Mouse (Mus musculus): ENCODE measurements around the gene Rpl36-ps4.

Rpl36-ps4 gene

GRCm38 (mm10) chr17:87920677-87921076 is at the start of gene Rpl36-ps4:
Gene Rpl36-ps4 (plus strand): TSS chr17:87920977.
- DNase-seq: no peak

GRCm38 (mm10) chr17:87871461-87872126 is 49.2 kb upstream of the Rpl36-ps4 start:
- no peak for DNase-seq

- DNase-seq: no peak
These were observed 48.5 kb upstream of the Rpl36-ps4 start for GRCm38 (mm10) chr17:87872286-87872685.

- no peak for DNase-seq
These were observed 47.3 kb upstream of the Rpl36-ps4 start for GRCm38 (mm10) chr17:87873456-87873855.

GRCm38 (mm10) chr17:87873943-87874342 is 46.8 kb upstream of the Rpl36-ps4 start:
- no peak for DNase-seq

GRCm38 (mm10) chr17:87875346-87875920 is 45.3 kb upstream of the Rpl36-ps4 start:
- DNase-seq: no peak

GRCm38 (mm10) chr17:87876295-87877000 is 44.3 kb upstream of the Rpl36-ps4 start:
- no peak for DNase-seq

GRCm38 (mm10) chr17:87877207-87878073 is 43.3 kb upstream of the Rpl36-ps4 start:
- DNase-seq: peak; percentile 27 to 29

GRCm38 (mm10) chr17:87878556-87879483 is 42.0 kb upstream of the Rpl36-ps4 start:
- DNase-seq: no peak

GRCm38 (mm10) chr17:87879484-87880225 is 41.1 kb upstream of the Rpl36-ps4 start:
- no peak for DNase-seq

- peak; percentile 45 to 49 for DNase-seq
These were observed 38.2 kb upstream of the Rpl36-ps4 start for GRCm38 (mm10) chr17:87882594-87882993.

GRCm38 (mm10) chr17:87897175-87897574 is 23.6 kb upstream of the Rpl36-ps4 start:
- no peak for DNase-seq

- DNase-seq: no peak
These were observed 20.1 kb upstream of the Rpl36-ps4 start for GRCm38 (mm10) chr17:87900677-87901076.

- DNase-seq: no peak
These were observed 19.6 kb upstream of the Rpl36-ps4 start for GRCm38 (mm10) chr17:87901163-87901562.

GRCm38 (mm10) chr17:87903213-87903612 is 17.6 kb upstream of the Rpl36-ps4 start:
- no peak for DNase-seq

- no peak for DNase-seq
These were observed 17.1 kb upstream of the Rpl36-ps4 start for GRCm38 (mm10) chr17:87903725-87904124.

- no peak for DNase-seq
These were observed 5.4 kb upstream of the Rpl36-ps4 start for GRCm38 (mm10) chr17:87915386-87915785.

- no peak for DNase-seq
These were observed 2.7 kb upstream of the Rpl36-ps4 start for GRCm38 (mm10) chr17:87918121-87918520.

- DNase-seq: no peak
These were observed 13.5 kb downstream of the Rpl36-ps4 start for GRCm38 (mm10) chr17:87934326-87934725.

GRCm38 (mm10) chr17:87934736-87935135 is 14.0 kb downstream of the Rpl36-ps4 start:
- no peak for DNase-seq

- no peak for DNase-seq
These were observed 15.4 kb downstream of the Rpl36-ps4 start for GRCm38 (mm10) chr17:87936156-87936555.
